Mouse (Mus musculus) cerebellum, adult 2 months (tissue): Measurements from ENCODE around the gene Olfr667.
"Not testable (repeated sequence)": the region's sequence is repeated elsewhere in the genome, so short reads cannot be mapped to it uniquely, and the experiment has no call there.

Source experiments
- CTCF ChIP-seq: fragments of 200-500 bp; IDR thresholded peaks from 2 replicates; pipeline ENCODE4 v1.5.1; 2011; ENCODE audit warnings: low read depth, mild to moderate bottlenecking, control low read depth, low read length, moderate library complexity, borderline replicate concordance; ENCODE audit not compliant: insufficient read depth
- POLR2A ChIP-seq: fragments of 200-500 bp; IDR thresholded peaks from 2 replicates; pipeline ENCODE4 v1.6.1; 2011; ENCODE audit warnings: low read length, control low read depth, borderline replicate concordance; ENCODE audit not compliant: insufficient read depth

GRCm38 (mm10) chr7:104950234-104950633 lies 29.0 kb upstream of the Olfr667 start:
- not testable (repeated sequence) for TF ChIP-seq CTCF, POLR2A
